Mouse (Mus musculus) thymus, adult 2 months (tissue): ENCODE results near the gene Plscr5.

ENCODE experiments used
- CTCF ChIP-seq: fragments of 200-500 bp; IDR thresholded peaks from 2 replicates; pipeline ENCODE4 v1.5.1; 2012; ENCODE audit warnings: mild to moderate bottlenecking, control low read depth, low read length, moderate library complexity, borderline replicate concordance; ENCODE audit not compliant: control insufficient read depth, poor library complexity, insufficient read depth; ENCODE audit errors: extremely low read depth
- POLR2A ChIP-seq: fragments of 200-500 bp; IDR thresholded peaks from 2 replicates; pipeline ENCODE4 v1.6.1; 2012; ENCODE audit warnings: mild to moderate bottlenecking, low read length, control low read depth, moderate library complexity; ENCODE audit not compliant: control insufficient read depth, poor library complexity, insufficient read depth; ENCODE audit errors: extremely low read depth

- TF ChIP-seq CTCF (no peak), POLR2A (no peak)
These were observed 17.1 kb downstream of the Plscr5 start for GRCm38 (mm10) chr9:92209850-92210249.
